Mouse (Mus musculus): ENCODE measurements around the gene Slc38a9. TPM values are rescaled to one million over a fixed set of nuclear protein-coding genes. Genes with fewer than 3 reads are reported as not detected.

Slc38a9 gene
- 45.7 and 50.0 TPM in 2 replicates for total RNA-seq (2017)

- ATAC-seq (ENCODE audit: extremely low read depth, insufficient number of reproducible peaks, low FRiP score, poor library complexity, severe bottlenecking): peak; percentile 98
Measured at GRCm38 (mm10) chr13:112660574-112661381, at the start of gene Slc38a9. Gene Slc38a9, plus strand, starts transcription at chr13:112660751.

GRCm38 (mm10) chr13:112621592-112621991, 39.0 kb upstream of the Slc38a9 start:
- no peak for ATAC-seq (ENCODE audit: extremely low read depth, insufficient number of reproducible peaks, low FRiP score, poor library complexity, severe bottlenecking)

GRCm38 (mm10) chr13:112623656-112624055, 36.9 kb upstream of the Slc38a9 start:
- no peak for ATAC-seq (ENCODE audit: extremely low read depth, insufficient number of reproducible peaks, low FRiP score, poor library complexity, severe bottlenecking)

GRCm38 (mm10) chr13:112624622-112625021, 35.9 kb upstream of the Slc38a9 start:
- 0 out of 2 replicates have a peak, but pooled peaks have one; percentile 36 for ATAC-seq (ENCODE audit: extremely low read depth, insufficient number of reproducible peaks, low FRiP score, poor library complexity, severe bottlenecking)

- ATAC-seq (ENCODE audit: extremely low read depth, insufficient number of reproducible peaks, low FRiP score, poor library complexity, severe bottlenecking): no peak
Measured at GRCm38 (mm10) chr13:112625566-112625965, 35.0 kb upstream of the Slc38a9 start.

GRCm38 (mm10) chr13:112635174-112635837, 25.2 kb upstream of the Slc38a9 start:
- no peak for ATAC-seq (ENCODE audit: extremely low read depth, insufficient number of reproducible peaks, low FRiP score, poor library complexity, severe bottlenecking)

GRCm38 (mm10) chr13:112636498-112636897, 24.1 kb upstream of the Slc38a9 start:
- no peak for ATAC-seq (ENCODE audit: extremely low read depth, insufficient number of reproducible peaks, low FRiP score, poor library complexity, severe bottlenecking)

- ATAC-seq (ENCODE audit: extremely low read depth, insufficient number of reproducible peaks, low FRiP score, poor library complexity, severe bottlenecking): no peak
Measured at GRCm38 (mm10) chr13:112639111-112639510, 21.4 kb upstream of the Slc38a9 start.

GRCm38 (mm10) chr13:112642897-112643296, 17.7 kb upstream of the Slc38a9 start:
- no peak for ATAC-seq (ENCODE audit: extremely low read depth, insufficient number of reproducible peaks, low FRiP score, poor library complexity, severe bottlenecking)

- no peak for ATAC-seq (ENCODE audit: extremely low read depth, insufficient number of reproducible peaks, low FRiP score, poor library complexity, severe bottlenecking)
Measured at GRCm38 (mm10) chr13:112644996-112645395, 15.6 kb upstream of the Slc38a9 start.

- no peak for ATAC-seq (ENCODE audit: extremely low read depth, insufficient number of reproducible peaks, low FRiP score, poor library complexity, severe bottlenecking)
Measured at GRCm38 (mm10) chr13:112645529-112646186, 14.9 kb upstream of the Slc38a9 start.

- ATAC-seq (ENCODE audit: extremely low read depth, insufficient number of reproducible peaks, low FRiP score, poor library complexity, severe bottlenecking): no peak
Measured at GRCm38 (mm10) chr13:112651183-112651582, 9.4 kb upstream of the Slc38a9 start.

GRCm38 (mm10) chr13:112652205-112652604, 8.3 kb upstream of the Slc38a9 start, which contains the start of gene Ddx4:
Gene Ddx4, minus strand, starts transcription at chr13:112652475.
- ATAC-seq (ENCODE audit: extremely low read depth, insufficient number of reproducible peaks, low FRiP score, poor library complexity, severe bottlenecking): no peak

GRCm38 (mm10) chr13:112659986-112660573, 471 bp upstream of the Slc38a9 start:
- ATAC-seq (ENCODE audit: extremely low read depth, insufficient number of reproducible peaks, low FRiP score, poor library complexity, severe bottlenecking): no peak

- ATAC-seq (ENCODE audit: extremely low read depth, insufficient number of reproducible peaks, low FRiP score, poor library complexity, severe bottlenecking): no peak
Measured at GRCm38 (mm10) chr13:112661687-112662086, 1.1 kb downstream of the Slc38a9 start.

GRCm38 (mm10) chr13:112666433-112667024, 6.0 kb downstream of the Slc38a9 start:
- peak; percentile 96 for ATAC-seq (ENCODE audit: extremely low read depth, insufficient number of reproducible peaks, low FRiP score, poor library complexity, severe bottlenecking)

- no peak for ATAC-seq (ENCODE audit: extremely low read depth, insufficient number of reproducible peaks, low FRiP score, poor library complexity, severe bottlenecking)
Measured at GRCm38 (mm10) chr13:112667215-112667614, 6.7 kb downstream of the Slc38a9 start.

- ATAC-seq (ENCODE audit: extremely low read depth, insufficient number of reproducible peaks, low FRiP score, poor library complexity, severe bottlenecking): no peak
Measured at GRCm38 (mm10) chr13:112671708-112672107, 11.2 kb downstream of the Slc38a9 start.

GRCm38 (mm10) chr13:112672797-112673196, 12.2 kb downstream of the Slc38a9 start:
- ATAC-seq (ENCODE audit: extremely low read depth, insufficient number of reproducible peaks, low FRiP score, poor library complexity, severe bottlenecking): no peak
